Mouse (Mus musculus): ENCODE measurements at regions not wholly inside any gene's neighbourhood (a gene's known extent, or its start where the extent isn't known, plus 50 kb on each side); places are given as distances from the start of the nearest gene placed in this dataset.

- ATAC-seq (replicated peaks; ENCODE audit: low read depth, poor library complexity, severe bottlenecking): no peak
These were observed 295.2 kb upstream of the Noct start for GRCm38 (mm10) chr3:50929013-50929412.

- no peak for ATAC-seq (replicated peaks; ENCODE audit: low read depth, poor library complexity, severe bottlenecking)
These were observed 291.7 kb upstream of the Noct start for GRCm38 (mm10) chr3:50932397-50933089.

GRCm38 (mm10) chr3:50933090-50933443 is 291.2 kb upstream of the Noct start:
- no peak for ATAC-seq (replicated peaks; ENCODE audit: low read depth, poor library complexity, severe bottlenecking)

DNA sequence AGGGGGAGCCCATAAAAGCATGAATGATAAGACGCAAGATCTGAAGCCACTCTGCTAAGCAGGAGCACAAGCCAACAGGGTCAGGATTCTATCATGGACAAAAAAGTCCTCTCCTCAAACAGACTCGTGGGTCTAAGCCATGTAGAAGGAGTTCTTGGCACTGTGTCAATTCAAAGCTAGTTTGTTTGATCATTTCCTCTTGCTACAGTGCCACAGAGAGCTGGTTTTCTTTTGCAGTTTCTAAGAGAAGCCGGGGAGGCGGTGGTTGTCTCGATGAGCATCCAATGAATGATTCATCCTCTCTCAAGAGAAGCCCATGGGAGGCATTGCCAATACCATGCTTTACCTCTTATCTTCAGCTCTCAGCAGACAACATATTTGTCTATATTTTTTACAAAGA is 284.6 kb upstream of the Noct start:
- no peak for ATAC-seq (replicated peaks; ENCODE audit: low read depth, poor library complexity, severe bottlenecking)

- no peak for ATAC-seq (replicated peaks; ENCODE audit: low read depth, poor library complexity, severe bottlenecking)
These were observed 283.6 kb upstream of the Noct start for GRCm38 (mm10) chr3:50940656-50941055.

GRCm38 (mm10) chr3:50953456-50953855 is 270.8 kb upstream of the Noct start:
- ATAC-seq (replicated peaks; ENCODE audit: low read depth, poor library complexity, severe bottlenecking): no peak

GRCm38 (mm10) chr3:50970386-50970785 is 253.9 kb upstream of the Noct start:
- ATAC-seq (replicated peaks; ENCODE audit: low read depth, poor library complexity, severe bottlenecking): no peak

DNA sequence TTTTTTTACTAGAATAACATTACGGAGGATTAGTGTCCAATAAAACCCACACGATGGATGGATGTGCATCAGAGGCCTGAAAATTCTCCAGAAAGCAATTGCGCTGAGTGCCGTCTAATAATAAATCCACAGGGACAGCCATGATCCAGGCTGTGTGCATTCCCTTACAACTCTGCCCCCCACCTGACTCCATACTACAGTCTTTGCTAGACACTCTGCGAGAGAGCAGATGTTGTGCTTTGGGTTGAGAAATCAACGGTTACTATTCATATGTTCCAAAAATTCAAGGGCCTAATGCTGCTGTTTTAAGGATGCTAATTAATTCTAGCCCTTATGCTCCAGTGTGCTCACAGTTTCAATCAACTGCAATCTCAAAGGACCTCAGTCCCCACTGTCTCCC is 251.2 kb upstream of the Noct start:
- ATAC-seq (replicated peaks; ENCODE audit: low read depth, poor library complexity, severe bottlenecking): no peak

DNA sequence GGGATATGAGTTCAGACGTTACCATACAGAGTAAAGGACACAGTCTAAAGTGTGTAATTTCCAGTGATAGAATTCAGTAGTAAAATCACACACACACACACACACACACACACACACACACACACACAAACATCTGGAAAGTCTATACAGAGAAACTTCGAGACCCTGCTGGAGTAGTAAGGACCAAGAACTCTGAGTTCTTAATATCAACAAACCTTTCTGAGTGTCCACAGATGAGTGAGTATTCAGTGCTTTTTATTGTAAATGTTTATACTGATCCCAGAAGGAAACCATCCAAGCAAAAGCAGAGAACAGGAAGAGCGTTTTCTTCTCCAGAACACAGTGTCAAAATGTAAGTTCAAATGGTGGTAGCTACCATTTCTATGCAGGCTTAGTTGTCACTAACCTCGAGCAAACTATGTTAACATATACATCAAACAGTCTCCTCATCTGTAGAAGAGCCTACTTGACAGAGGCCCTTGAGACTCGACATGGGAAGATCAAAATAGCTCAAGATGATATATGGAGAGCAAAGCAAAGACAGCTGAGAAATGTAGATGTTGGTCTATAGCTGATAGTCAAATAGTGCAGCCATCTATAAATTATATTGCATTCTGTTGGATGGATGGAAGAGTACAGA is 248.0 kb upstream of the Noct start:
- ATAC-seq (replicated peaks; ENCODE audit: low read depth, poor library complexity, severe bottlenecking): no peak

DNA sequence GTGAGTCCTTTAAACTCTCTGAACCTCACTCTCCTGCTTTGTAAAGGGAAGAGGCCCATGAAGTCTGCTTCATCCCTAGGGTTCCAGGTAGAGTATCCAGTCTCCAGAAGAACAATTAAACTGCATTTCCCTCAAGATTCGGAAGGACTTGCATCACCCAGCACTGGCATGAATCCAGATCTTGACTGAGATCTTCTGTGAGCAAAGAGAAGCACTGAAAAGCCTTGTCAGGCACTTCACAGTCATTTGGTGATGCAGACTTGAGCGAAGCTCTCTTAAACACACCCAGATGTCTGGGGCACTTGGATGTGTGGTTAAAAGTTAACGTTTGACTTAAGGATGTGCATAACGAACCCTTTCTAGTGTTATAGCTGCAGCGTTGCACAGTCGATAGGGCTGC is 247.4 kb upstream of the Noct start:
- ATAC-seq (replicated peaks; ENCODE audit: low read depth, poor library complexity, severe bottlenecking): no peak

GRCm38 (mm10) chr3:50978636-50979035 is 245.6 kb upstream of the Noct start:
- ATAC-seq (replicated peaks; ENCODE audit: low read depth, poor library complexity, severe bottlenecking): no peak

GRCm38 (mm10) chr3:50979592-50979991 is 244.7 kb upstream of the Noct start:
- no peak for ATAC-seq (replicated peaks; ENCODE audit: low read depth, poor library complexity, severe bottlenecking)

DNA sequence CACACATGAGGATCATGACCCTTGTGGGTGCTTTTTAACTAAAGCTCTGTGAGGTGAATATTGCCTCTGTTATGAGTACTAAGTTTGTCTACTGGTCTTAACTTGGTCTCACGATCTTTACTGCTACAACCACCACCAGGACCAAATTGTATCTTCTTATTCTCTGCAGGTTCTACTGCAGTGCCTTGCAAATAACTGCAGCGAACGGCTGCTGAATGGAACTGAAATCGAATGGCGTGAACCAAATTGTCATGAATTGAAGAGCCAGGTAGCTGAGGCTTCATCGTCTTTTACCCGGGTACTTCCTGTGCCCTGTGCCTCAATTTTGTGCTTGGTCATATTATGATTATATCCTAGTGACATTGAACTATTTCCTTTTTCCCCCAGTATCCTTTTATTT is 242.5 kb upstream of the Noct start:
- no peak for ATAC-seq (replicated peaks; ENCODE audit: low read depth, poor library complexity, severe bottlenecking)

DNA sequence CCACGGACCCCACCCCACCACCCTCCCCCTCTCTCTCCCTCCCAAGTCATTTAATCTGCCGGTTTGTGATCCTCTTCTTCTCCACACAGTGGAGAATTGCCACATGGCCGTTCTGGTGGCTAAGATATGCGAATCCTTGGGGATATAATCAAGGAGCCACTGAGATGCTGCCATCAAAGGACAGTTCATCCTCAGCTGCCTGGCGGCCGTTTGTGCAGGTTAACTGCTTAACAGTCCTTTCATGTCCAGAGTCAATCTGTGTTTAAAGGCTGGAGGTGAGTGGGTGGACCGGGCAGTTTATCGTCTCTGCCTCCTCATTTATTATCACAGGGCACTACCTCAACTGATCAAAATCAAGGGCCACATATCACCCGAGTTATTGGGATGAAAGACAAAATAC is 241.6 kb upstream of the Noct start:
- ATAC-seq (replicated peaks; ENCODE audit: low read depth, poor library complexity, severe bottlenecking): no peak

DNA sequence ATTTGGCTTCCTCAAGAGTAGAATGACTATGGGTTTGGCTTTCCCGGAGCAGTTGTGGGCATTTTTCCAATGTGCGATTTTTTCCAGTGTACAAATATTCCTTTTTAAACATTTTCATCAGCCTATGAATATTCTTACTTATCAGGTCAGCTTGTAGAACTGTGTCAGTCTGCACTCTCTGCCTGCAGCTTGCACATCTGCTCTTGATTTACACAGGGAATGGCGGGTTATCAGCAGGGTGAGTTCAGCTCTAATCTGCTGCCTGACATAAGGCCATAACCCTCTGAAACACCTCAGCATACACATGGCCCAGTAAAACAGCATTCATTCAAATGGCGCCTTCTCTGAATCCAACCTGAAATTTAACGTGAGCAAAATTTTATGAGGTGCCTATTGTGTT is 241.1 kb upstream of the Noct start:
- ATAC-seq (replicated peaks; ENCODE audit: low read depth, poor library complexity, severe bottlenecking): no peak

GRCm38 (mm10) chr3:50983962-50984765 is 240.1 kb upstream of the Noct start:
- ATAC-seq (replicated peaks; ENCODE audit: low read depth, poor library complexity, severe bottlenecking): no peak

GRCm38 (mm10) chr3:50987821-50988220 is 236.4 kb upstream of the Noct start:
- no peak for ATAC-seq (replicated peaks; ENCODE audit: low read depth, poor library complexity, severe bottlenecking)

- ATAC-seq (replicated peaks; ENCODE audit: low read depth, poor library complexity, severe bottlenecking): no peak
These were observed 233.4 kb upstream of the Noct start for GRCm38 (mm10) chr3:50990810-50991209.

DNA sequence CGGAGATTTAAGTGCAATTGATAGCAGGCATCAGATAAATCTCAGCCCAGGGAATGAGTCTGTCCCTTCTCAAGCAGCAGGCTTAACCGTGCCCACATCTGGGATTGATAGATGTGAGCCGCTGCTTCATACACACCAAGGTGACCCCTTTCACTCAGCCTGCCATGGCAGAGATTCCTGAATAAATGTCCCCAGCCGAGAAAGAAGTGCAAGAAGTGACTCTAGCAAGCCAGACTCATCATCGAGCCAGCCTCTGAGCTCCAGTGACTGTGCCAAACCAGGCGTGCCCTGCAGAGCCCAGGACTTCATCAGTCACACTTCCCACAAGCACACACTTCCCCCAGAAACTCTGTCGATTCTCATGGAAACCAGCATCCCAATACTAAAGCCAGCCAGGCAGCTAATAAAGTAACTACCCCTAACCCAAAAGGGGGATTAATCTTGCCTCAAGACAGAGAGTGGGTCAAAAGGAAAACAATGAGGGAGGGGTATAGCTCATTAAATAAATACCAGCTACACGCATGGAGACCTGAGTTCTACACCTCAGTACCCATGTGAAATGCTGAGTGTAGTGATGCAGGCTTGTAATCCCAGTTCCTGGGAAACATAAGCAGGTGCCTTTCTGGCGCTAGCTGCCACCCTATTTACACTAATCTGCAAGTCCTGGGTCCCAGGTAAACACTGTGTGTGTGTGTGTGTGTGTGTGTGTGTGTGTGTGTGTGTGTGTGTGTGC is 231.5 kb upstream of the Noct start:
- ATAC-seq (replicated peaks; ENCODE audit: low read depth, poor library complexity, severe bottlenecking): no peak

DNA sequence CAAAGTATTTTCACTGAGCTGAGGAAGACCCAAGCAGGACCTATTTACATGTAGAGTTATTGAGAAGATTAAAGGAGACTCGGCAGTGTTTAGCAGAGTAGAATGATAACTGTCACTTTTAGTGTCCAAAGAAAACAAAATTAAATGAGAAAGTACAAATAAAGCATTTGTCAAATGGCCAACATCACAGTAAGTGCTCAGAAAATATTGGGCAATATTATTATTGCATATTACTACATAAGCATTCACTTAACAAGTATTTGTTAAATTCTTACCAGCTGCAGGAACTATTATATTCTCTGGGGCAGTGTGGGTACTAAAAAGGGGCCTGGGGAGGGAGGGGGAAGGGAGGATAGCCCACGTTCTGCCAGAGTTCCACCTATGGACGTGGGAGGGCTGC is 224.5 kb upstream of the Noct start:
- ATAC-seq (replicated peaks; ENCODE audit: low read depth, poor library complexity, severe bottlenecking): no peak

- ATAC-seq (replicated peaks; ENCODE audit: low read depth, poor library complexity, severe bottlenecking): no peak
These were observed 223.3 kb upstream of the Noct start for GRCm38 (mm10) chr3:51000938-51001337.

All from common myeloid progenitor, adult 5-6 weeks (primary cell).